In the genomic region with DNA sequence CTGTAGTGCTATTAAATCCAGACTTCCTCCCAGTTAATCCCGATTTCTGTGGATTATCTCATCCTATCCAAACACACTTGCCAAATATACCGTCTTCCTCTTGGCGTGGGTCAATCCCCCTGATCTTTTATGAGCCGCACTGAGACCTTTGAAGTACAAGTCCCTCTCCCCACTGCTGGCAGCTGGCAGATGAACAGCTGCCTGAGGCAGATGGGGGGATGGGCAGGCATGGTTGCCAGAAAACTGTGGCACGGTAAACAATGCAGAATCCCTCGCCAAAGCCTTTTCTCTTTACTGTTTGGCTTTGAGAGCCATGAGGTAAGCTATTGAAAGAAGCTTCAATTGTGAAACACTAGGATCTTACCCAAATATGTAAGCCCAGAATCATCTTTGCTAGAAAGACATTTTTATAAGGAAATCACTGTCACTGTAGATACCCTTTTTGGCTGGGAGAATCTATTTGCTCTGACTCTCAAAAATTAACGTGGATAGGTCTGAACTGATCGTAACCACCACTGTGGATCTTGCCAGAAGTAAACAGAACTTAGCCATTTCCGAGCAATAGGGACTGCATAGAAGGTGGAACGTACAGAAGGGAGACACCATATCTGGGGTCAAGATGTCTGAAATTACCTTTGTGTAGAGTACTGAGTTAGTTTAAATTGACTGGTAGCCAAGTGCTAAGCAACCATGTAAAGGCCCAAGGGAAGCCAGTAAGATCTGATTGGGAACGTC, we compare ENCODE assay signal across 9 mouse cellular contexts.
A peak's percentile ranks its signal among the peaks of the same experiment; 100 is the strongest.
DNase-seq lines count a peak whose midpoint lies in the region; ATAC-seq lines count a peak whose summit lies in the region.
"Had no signal": no experiment of that assay in that cellular context is flagged by ENCODE, and none has a peak within 500 bp of the region (broad histone marks: within the 10 kb centered on the region; RNA-seq: fewer than 3 reads in every experiment).

No protein-coding gene starts in this region.

- H3K27ac ChIP-seq in midbrain, embryonic 14.5 days (replicated peaks; ENCODE audit: low read depth, low read length) = peak overlapping the region; percentile 27; the same call in 1 of the 2 replicates
- H3K27ac ChIP-seq: liver, embryonic 15.5 days had no signal

- H3K4me3 ChIP-seq in midbrain, embryonic 14.5 days (replicated peaks; ENCODE audit: low read depth, low read length) = no peak overlapping the region
- H3K4me3 ChIP-seq: liver, embryonic 15.5 days had no signal

- intact Hi-C loops in heart, postnatal 14 days (cut with DNase I) = loop anchor here (5.0 to 10.0 kb wide), 2 partner anchors 151 to 359 kb away; no protein-coding TSS in a partner anchor

- no peak overlapping the region for H3K9ac ChIP-seq in midbrain, embryonic 14.5 days (replicated peaks; ENCODE audit: low read length)
- H3K9ac ChIP-seq: liver, embryonic 15.5 days had no signal

- ATAC-seq in midbrain, embryonic 14.5 days (ENCODE audit: low FRiP score, low TSS enrichment) = peak; percentile 76; the same call in 1 of the 2 replicates

- WGBS in midbrain, embryonic 14.5 days = 42% methylated on average over 11 of the region's 11 CpGs

- no peak overlapping the region for H3K4me2 ChIP-seq in midbrain, embryonic 14.5 days (ENCODE audit: low read length)
- H3K4me2 ChIP-seq: liver, embryonic 15.5 days had no signal

- H3K36me3 ChIP-seq in midbrain, embryonic 14.5 days (ENCODE audit: control insufficient read depth, insufficient read depth, low read length) = no peaks in the 10 kb centered on the region
- H3K36me3 ChIP-seq: liver, embryonic 15.5 days had no signal

- DNase-seq in frontal cortex, postnatal 10 days (ENCODE audit: low spot score in 2 of 2) = peak; percentile 7 to 35
- DNase-seq in frontal cortex, postnatal 25 days (ENCODE audit: low spot score in 2 of 2) = no peak
- DNase-seq in thymus, postnatal 0 days (ENCODE audit: low spot score) = peak; percentile 37
- no peak for DNase-seq in thymus, adult 18-20 months
- DNase-seq in heart, postnatal 14 days = peak; percentile 48 to 51
- peak; percentile 75 for DNase-seq in midbrain, embryonic 14.5 days
- no peak for DNase-seq in left cerebral cortex, adult 9 months (ENCODE audit: low spot score in 2 of 2)
- no peak for DNase-seq in cerebellum, adult 8-10 months

- H3K4me1 ChIP-seq in midbrain, embryonic 14.5 days (ENCODE audit: control insufficient read depth, insufficient read depth, low read length) = no peaks in the 10 kb centered on the region
- H3K4me1 ChIP-seq: liver, embryonic 15.5 days had no signal

- no peaks in the 10 kb centered on the region for H3K9me3 ChIP-seq in midbrain, embryonic 14.5 days (ENCODE audit: control insufficient read depth, low read length)
- H3K9me3 ChIP-seq: liver, embryonic 15.5 days had no signal

- H3K27me3 ChIP-seq in midbrain, embryonic 14.5 days (ENCODE audit: control insufficient read depth, insufficient read depth, low read length) = no peaks in the 10 kb centered on the region
- H3K27me3 ChIP-seq: liver, embryonic 15.5 days had no signal

Comparison
In these comparisons a context has a peak if more than half of its experiments do, and no peak if none do; other contexts are left out.
1. DNase-seq: peak in frontal cortex, postnatal 10 days (2 of 2), thymus, postnatal 0 days (single experiment), heart, postnatal 14 days (2 of 2) and midbrain, embryonic 14.5 days (single experiment); none in frontal cortex, postnatal 25 days (0 of 2), thymus, adult 18-20 months (0 of 2), left cerebral cortex, adult 9 months (0 of 2) and cerebellum, adult 8-10 months (single experiment).